Mouse (Mus musculus): ENCODE measurements around the gene 4921517D22Rik. TPM values are rescaled to one million over a fixed set of nuclear protein-coding genes. Genes with fewer than 3 reads are reported as not detected.

4921517D22Rik gene
- polyA plus RNA-seq, 1 experiment from 2014 or later: not detected

DNA sequence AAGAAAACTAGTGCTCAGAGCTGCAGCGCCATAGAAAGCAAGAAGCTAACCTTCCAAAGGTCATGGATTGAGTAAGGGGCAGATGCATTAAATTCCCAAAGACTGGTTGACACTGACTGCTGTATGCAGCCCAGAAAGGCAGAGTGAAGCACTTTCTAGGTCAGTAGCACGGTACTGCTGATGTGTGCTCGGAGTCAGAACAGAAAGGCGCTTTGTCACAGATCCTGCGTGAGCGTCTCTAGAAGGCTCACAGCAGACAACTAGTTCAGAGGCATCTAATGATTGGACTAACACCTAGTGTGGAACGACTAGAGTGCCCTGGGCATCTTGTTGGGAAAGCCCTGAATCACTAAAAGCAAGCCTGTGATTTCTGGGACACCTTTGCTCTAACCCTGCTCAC lies 56.1 kb downstream of the 4921517D22Rik start:
- no peak overlapping the region for H3K4me3 ChIP-seq (ENCODE audit: low read depth, low read length)
- ATAC-seq (ENCODE audit: insufficient read depth, low FRiP score, low TSS enrichment) (no peak), DNase-seq (ENCODE audit: low spot score) (no peak)
- H3K9ac ChIP-seq (ENCODE audit: low read length): no peak overlapping the region
- no peaks in the 10 kb centered on the region for H3K9me3 ChIP-seq (ENCODE audit: control insufficient read depth, low read length)
- no peak overlapping the region for H3K27ac ChIP-seq (ENCODE audit: low read depth, low read length)
- 91% methylated on average over 7 of the region's 7 CpGs for WGBS
- H3K27me3 ChIP-seq (ENCODE audit: control insufficient read depth, insufficient read depth, low read length): no peaks in the 10 kb centered on the region
- peaks cover 26% of the 10 kb centered on the region for H3K36me3 ChIP-seq (ENCODE audit: control insufficient read depth, insufficient read depth, low read length)
- H3K4me1 ChIP-seq (ENCODE audit: control insufficient read depth, insufficient read depth, low read length): no peaks in the 10 kb centered on the region
- no peak overlapping the region for H3K4me2 ChIP-seq (ENCODE audit: low read depth)

Other genes with a start within 250 kb of the 4921517D22Rik start
- gene Agtpbp1, start 108.9 kb downstream of the 4921517D22Rik start, polyA plus RNA-seq (2014; fragmentation: Nextera tagmentation; extraction: Ambion mirVana): 24.6 and 33.5 TPM in 2 replicates
- 115 and 118 TPM in 2 replicates for gene Naa35, start 108.8 kb downstream of the 4921517D22Rik start, polyA plus RNA-seq (2014; fragmentation: Nextera tagmentation; extraction: Ambion mirVana)
- 138 and 142 TPM in 2 replicates for gene Golm1, start 18.3 kb downstream of the 4921517D22Rik start, polyA plus RNA-seq (2014; fragmentation: Nextera tagmentation; extraction: Ambion mirVana)
- 0.04 TPM in 1 of 2 replicates, not detected in the other for gene Spata31d1a, start 16.2 kb upstream of the 4921517D22Rik start, polyA plus RNA-seq (2014; fragmentation: Nextera tagmentation; extraction: Ambion mirVana)
- gene Spata31d1b, start 18.2 kb upstream of the 4921517D22Rik start, polyA plus RNA-seq (2014; fragmentation: Nextera tagmentation; extraction: Ambion mirVana): not detected in 2 replicates
- gene Spata31d1d, start 37.6 kb upstream of the 4921517D22Rik start, polyA plus RNA-seq (2014; fragmentation: Nextera tagmentation; extraction: Ambion mirVana): not detected in 2 replicates
- gene 1700014D04Rik, start 52.6 kb upstream of the 4921517D22Rik start, polyA plus RNA-seq (2014; fragmentation: Nextera tagmentation; extraction: Ambion mirVana): 0.09 TPM in 2 replicates
- gene Isca1, start 75.7 kb upstream of the 4921517D22Rik start, polyA plus RNA-seq (2014; fragmentation: Nextera tagmentation; extraction: Ambion mirVana): 131 and 132 TPM in 2 replicates
- gene Gm49354, start 88.1 kb upstream of the 4921517D22Rik start, polyA plus RNA-seq (2014; fragmentation: Nextera tagmentation; extraction: Ambion mirVana): not detected in 2 replicates
- gene Tut7, start 129.0 kb upstream of the 4921517D22Rik start, polyA plus RNA-seq (2014; fragmentation: Nextera tagmentation; extraction: Ambion mirVana): 51.8 and 53.4 TPM in 2 replicates